Mouse (Mus musculus) mouse trophoblast stem cell (cell line): ENCODE results near the gene Tmem147.

Source experiments
- in situ Hi-C, 2 experiments: fragments of 300-500 bp; cut with MseI, MboI; formaldehyde crosslinking; loops; 2 replicates in 1 of 2; 3 replicates in 1 of 2; pipeline ENCODE4 v1.15.1; 2025

Gene Tmem147

GRCm38 (mm10) chr7:30728214-30728613, 1.1 kb downstream of the Tmem147 start:
- in situ Hi-C loops: no loop called here

GRCm38 (mm10) chr7:30723274-30723953, 5.9 kb downstream of the Tmem147 start:
- in situ Hi-C loops: no loop called here

GRCm38 (mm10) chr7:30721286-30721685, 8.1 kb downstream of the Tmem147 start:
- in situ Hi-C loops: no loop called here

- in situ Hi-C loops: no loop called here
Observed at GRCm38 (mm10) chr7:30719669-30720068, 9.7 kb downstream of the Tmem147 start.

GRCm38 (mm10) chr7:30717716-30718046, 11.7 kb downstream of the Tmem147 start:
- in situ Hi-C loops: no loop called here

GRCm38 (mm10) chr7:30717006-30717715, 12.2 kb downstream of the Tmem147 start:
- in situ Hi-C loops: no loop called here

GRCm38 (mm10) chr7:30711942-30712341, 17.4 kb downstream of the Tmem147 start, which contains the start of gene Atp4a:
Atp4a (plus strand) TSS chr7:30712209.
- in situ Hi-C loops: no loop called here

GRCm38 (mm10) chr7:30707441-30707840, 21.9 kb downstream of the Tmem147 start:
- in situ Hi-C loops: no loop called here

- in situ Hi-C loops: no loop called here
Observed at GRCm38 (mm10) chr7:30706214-30706882, 23.0 kb downstream of the Tmem147 start.

GRCm38 (mm10) chr7:30698589-30698988, 30.8 kb downstream of the Tmem147 start, which contains the start of gene 2200002J24Rik:
2200002J24Rik (plus strand) TSS chr7:30698926.
- in situ Hi-C loops: no loop called here

- in situ Hi-C loops: no loop called here
Observed at GRCm38 (mm10) chr7:30698101-30698500, 31.2 kb downstream of the Tmem147 start.

- in situ Hi-C loops: no loop called here
Observed at GRCm38 (mm10) chr7:30688325-30688724, 41.0 kb downstream of the Tmem147 start.

- in situ Hi-C loops: no loop called here
Observed at GRCm38 (mm10) chr7:30683425-30683824, 45.9 kb downstream of the Tmem147 start.

- in situ Hi-C loops: no loop called here
Observed at GRCm38 (mm10) chr7:30681897-30682296, 47.4 kb downstream of the Tmem147 start.

- in situ Hi-C loops: no loop called here
Observed at GRCm38 (mm10) chr7:30678263-30678975, 50.9 kb downstream of the Tmem147 start.
